Mouse (Mus musculus) lung, adult 18-20 months (tissue): ENCODE results near the gene Xpo5.

Experiments
- DNase-seq, 2 experiments: peaks; one replicate each; pipeline ENCODE4 v3.0.0; 2022; ENCODE audit warnings: mixed read lengths in 2 of 2

Gene Xpo5

DNA sequence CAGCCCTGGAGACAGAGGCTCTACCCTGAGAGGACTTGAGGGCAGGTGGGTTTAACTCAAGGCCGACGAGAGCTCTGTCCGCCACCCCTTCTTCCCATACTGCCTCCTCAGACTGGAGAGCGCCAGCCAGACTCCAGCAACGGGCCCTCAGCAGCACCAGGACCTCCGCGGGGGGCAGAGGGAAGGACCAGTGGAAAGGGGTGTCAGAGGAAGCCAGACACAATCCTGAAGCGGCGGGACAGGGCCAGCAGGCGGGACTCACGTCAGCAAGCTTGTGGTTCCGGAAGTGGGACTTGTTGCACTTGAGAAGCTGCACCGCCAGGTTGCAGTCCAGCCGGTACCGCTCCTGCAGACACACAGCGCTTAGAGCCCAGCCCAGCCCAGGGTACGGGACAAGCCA lies 57.1 kb downstream of the Xpo5 start:
- DNase-seq = no peak

DNA sequence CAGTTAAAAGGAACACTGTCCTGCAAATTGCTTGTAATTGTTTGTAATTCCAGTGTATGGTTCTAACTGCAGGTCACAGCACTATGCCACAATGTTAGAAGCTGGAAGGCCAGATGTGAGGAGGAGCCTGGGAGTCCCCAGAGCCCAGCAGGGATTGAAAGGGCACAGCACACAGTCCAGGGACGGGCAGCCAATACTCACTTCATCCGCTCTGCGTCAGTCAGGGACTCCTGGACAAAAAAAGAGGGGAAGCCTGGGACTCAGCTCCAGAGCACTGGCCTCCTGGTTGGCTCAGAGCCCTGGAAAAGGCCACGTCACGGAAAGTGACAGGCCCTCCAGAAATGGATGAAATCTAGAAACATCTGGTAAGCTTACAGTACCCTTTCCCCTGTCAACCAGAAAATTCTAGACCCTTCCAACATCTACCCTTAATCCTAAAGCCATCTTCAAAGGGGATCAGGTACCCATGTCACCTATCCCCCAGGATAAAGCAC lies 59.7 kb downstream of the Xpo5 start:
- DNase-seq = no peak

DNA sequence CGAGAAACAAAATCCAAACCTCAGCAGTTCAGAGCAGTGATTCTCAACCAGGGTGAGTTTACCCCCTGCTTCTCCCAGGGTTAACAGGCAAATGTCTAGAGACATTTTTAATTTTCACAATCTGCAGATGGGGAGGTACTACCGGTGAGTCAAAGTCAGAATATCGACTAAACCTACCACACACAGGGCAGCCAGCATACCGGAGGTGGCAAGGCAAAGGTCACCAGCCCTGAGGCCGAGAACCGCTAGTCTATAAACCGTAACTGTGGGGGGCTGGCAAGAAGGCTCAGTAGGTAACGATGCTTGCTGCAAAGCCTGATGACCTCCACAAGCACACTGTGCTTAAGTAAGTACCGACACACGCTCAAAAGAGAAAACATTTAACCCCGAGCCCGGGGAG lies 62.9 kb downstream of the Xpo5 start:
- no peak for DNase-seq

DNA sequence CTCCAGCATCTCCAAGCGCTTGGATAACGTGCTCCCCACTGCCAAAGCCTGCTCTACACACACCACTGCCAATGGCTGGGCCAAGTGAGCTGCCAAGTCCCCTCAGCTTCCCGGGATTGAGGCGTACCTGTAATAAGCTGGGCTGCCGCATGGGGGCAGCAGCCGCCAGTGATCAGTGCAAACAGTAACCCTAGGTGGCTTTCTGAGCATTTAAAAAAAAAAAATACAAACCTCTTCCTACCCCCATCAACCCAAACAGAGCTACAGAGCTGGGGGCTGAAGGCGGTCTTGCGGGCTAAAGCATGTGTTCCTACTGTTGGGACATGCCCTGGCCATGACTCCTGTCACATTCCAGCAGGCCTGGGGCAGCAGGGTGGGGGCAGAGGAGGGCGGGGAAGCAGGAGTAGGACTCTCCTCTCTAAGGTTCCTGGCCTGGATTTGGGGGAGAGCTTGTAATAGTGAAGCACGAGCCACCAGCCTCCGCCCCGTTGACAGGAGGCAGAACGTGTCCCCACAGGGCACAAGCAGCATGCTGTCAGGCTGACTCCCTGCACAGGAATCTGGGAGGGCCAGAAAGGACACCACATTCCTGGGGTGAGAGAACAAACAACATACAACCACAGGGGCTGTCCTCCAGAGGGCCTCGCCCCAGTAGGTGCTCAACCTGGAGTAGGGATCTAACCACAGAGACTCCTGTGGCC lies 63.5 kb downstream of the Xpo5 start:
- peak; percentile 77 to 85 for DNase-seq

DNA sequence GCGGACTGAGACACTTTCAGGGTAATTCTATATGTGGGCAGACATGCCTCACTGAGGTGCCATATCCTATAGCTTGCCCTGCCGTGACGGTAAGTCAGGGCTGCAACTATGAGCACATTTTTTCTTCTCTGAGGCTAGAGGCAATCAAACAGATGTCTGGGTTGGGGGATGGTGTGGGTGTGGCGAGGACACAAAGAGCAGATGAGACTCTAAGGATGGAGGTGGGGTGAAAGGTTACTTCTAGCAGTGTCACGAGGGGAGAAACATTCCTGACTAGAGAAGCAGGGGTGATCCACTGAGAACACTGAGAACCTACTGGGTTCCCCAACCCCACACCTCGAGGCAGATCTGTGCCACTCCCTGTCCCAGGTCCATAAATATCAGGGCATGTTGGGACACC lies 64.4 kb downstream of the Xpo5 start:
- no peak for DNase-seq

DNA sequence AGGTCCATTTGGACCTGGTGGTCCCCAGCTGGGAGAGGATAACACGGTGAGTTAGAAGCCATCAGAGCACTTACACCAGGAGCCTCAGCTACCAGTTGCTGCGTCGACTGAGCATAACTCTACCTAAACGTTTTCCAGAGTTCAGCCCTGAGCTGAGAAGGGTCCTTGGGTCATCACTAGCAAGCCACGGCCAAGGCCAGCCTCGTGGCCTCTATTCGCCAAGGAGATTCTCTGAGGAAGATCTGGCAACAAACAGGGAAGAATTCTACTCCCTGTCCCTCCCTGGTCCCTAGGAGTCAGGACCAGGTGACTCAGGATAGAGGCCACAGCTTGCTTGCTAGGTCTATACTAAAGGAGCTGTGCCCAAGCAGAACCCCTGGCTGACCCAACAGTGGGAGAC lies 64.9 kb downstream of the Xpo5 start:
- DNase-seq = no peak

DNA sequence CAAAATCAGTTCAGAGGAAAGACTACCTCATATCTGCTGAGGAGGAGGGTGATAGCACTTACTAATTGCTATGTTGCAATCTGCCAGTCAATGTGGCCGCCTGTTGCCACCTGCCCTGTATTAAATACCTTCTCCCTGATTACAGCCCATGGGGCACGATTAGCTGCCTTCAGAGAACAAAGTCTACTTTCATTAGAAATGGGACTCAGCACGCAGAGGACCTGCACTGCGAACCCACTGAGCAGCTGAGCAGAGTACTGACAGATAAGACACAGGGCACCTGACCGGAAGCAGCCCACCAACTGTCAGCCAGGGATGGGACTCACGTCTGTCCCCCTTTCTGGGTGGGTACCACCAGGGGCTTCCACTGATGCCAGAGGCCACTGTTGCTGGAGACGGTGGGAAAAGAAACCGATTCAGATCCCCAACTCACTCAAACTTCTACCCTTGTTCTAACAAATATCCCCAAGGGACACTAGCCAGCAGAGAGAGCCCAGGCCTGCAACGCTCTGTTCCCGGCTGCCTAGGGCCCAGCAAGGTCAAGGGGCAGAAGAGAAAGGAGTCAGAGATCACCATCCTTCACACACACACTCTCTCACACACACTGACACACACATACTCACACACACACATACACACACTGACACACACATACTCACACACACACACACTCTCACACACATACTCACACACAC lies 65.6 kb downstream of the Xpo5 start:
- no peak for DNase-seq

DNA sequence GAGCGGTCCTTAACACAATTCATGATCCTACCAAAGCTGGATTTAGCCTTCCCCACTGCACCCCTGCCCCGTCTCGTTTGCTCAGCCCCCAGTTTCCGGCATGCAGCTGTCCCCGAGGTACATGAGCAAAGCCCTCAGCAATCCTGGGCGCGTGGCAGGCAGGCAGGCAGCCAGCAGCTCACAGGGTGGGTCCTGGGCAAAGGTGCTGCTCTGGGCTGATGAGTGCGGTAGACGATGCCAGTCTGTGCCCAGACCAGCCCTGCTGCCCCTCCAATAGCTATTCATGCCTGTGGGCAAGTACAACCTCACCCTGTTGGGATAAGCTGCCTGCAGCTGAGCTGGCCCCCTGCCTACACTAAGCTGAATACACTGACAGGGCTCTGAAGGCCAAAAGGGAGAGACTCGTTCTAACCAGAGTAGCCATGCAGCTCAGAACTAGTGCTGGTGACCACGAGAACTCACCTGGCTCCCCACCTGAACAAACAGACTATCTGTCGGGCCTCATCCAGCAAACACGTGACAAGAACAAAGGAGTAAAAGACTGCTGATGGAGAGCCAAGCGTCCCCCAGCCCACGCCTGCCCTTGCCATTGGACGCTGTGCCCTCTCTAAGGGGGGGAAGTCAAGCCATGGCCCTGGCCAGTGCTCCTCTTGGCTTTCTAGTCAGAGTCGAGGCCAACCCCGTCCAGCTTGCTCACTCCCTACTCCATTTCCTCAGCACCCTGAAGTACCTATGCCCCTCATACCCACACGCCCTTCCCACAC lies 67.4 kb downstream of the Xpo5 start:
- DNase-seq = peak in 1 of 2 experiments; percentile 44

DNA sequence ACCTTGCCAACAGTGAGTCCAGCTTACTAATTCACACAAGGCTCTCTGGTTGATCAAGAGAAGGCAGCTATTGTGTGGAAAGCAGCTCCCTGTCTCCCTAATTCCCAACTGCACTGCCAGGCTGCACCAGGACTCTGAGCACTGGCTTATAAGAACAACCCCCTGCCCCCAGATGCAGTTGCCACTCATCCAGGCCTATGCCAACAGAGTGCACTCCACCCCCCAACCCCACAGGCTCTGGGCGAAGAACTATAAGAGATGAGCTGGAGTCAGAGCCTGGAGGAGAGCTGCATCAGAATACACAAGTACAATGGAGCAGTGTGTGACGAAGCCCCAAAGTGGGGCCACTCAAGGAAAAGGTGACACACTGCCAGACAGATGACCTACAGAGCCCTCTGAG lies 69.5 kb downstream of the Xpo5 start:
- no peak for DNase-seq

DNA sequence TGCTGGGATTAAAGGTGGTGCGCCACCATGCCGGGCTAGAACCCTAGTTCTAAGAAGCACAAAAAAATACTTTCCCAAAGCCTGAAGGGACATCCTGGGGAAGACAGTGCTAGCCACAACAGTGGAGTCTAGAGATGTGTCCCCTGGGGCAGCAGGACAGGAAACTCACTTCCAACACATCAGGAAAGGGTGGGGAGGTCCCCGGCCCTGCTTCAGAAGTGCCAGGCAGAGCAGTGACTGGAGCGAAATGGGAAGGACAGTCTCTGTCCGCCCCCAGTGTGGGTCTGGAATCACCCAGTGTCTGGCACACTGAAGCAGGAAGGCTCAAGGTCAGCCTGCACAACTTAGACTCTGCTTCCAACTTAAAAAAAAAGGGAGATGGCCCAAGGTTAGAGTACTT lies 70.1 kb downstream of the Xpo5 start:
- no peak for DNase-seq

DNA sequence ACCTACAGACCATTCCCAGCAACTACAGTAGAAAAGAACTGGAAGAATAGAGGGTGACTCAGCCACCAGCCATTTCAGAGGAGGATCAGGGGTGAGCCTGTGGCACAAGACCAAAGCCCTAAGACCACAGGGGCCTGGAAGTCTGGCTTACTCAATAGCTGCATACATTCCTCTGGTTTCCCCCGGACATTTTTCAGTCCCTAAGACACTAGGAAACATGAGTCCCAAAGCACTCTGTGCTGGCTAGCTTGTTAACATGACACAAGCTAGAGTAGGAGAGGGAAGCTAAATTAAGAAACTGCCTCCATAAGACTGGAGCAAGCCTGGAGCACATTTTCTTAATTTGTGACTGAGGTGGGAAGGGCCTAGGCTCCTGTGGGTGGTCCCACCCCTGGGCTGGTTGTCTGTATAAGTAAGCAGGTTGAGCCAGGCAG lies 71.2 kb downstream of the Xpo5 start:
- no peak for DNase-seq

DNA sequence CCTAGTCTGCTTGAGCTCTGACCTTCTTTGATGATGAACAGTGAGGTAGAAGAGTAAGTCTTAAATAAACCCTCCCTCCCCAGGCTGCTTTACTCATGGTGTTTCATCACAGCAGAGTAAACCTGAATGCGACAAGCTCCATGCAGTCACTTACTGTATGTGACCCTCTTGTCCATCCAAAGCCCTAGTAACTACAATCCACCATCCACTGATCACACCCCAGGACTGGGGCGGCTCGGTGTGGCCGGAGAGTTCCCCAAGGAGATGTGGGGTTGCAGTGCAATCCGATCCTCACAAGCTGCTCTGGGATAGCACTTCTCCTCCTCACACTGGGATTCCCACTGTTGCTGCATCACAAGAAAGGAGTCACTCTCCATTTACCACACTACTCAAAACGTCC lies 71.9 kb downstream of the Xpo5 start:
- no peak for DNase-seq

DNA sequence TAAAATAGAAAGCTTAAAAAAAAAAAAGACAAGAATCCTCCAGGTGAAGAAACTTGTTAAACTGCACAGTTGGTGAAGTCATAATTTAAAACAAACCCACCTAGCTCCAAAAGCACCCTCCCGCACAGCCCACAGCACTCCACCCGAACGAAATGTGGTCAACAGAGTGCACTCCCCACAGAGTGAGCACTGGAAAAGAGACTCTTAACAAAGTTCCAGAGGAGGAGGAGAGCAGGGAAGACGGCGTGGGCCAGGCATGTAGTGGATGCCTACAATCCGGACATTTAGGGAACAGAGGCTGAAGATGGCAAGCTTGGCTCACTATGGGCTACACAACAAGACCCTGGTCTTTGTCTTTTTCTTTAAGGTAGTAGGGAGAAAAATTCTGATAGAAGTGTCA lies 72.5 kb downstream of the Xpo5 start:
- DNase-seq = no peak

DNA sequence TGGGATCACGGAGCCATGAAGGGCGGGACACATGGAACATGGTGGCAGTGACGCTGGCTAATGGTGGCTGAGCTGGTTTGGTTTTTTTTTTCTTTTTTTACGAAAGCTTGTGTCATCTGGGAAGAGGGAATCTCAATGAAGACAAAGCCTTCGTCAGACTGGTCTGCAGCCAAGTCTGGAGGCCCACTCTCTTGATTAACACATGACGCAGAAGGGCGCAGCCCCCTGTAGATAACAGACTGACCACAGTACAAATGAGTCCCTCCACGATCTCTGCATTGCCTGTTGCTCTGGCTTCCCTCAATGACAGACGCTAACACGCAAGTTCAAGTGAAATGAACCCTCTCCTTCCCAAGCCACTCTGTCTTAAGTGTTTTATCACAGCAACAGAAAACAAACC lies 72.9 kb downstream of the Xpo5 start:
- no peak for DNase-seq

DNA sequence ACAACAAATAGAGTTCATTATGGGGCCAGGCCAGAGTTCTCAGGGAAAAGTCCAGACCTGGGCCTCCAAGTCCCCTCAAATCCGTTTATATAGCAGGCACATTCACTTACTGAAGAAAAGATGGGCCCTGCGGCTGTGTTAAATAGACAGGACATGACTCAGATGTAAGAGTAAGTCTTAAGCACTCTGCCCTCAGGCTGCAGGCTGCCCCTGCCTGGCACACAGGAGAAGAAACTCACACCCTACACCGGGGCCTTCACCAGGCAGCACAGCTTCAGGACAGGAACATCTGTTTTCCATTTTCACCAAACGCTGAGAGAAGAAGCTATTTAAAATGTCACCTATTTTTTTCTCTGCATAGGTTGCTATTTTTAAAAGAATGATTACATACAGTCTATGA lies 75.0 kb downstream of the Xpo5 start:
- no peak for DNase-seq

DNA sequence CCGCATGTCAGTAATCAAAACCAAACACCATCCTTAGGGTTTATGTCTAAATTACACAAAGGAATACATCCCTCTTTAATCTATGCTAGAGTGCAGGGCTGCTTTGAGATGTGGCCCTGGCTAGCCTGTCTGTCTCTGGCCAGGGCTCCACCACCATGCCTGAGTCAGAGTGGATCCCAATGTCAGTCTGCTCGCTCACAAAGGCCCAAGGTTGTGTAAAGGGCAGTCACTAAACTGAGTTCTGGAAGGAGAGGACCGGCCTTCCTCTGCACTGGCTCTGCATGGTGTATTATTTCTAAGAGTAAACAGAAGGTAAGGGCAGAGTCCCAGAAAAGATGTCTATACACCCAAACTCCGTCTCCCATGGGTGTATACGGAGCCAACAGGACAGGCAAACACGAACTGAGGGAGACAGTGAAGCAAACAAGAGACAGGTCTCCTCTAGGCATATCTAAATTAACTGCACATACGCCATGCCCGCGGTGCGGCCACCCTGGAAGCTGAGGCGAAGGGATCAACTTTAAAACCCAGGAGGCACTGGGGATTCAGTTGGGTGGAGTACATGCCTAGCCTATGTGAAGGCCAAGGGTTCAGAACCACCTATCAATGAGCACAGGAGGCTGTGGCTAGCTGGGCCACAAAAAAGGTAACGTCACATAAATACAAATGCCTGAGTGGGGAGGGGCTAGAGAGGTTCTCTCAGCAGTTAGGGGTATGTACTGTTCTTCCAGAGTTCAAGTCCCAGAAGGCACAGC lies 75.6 kb downstream of the Xpo5 start:
- DNase-seq = no peak

DNA sequence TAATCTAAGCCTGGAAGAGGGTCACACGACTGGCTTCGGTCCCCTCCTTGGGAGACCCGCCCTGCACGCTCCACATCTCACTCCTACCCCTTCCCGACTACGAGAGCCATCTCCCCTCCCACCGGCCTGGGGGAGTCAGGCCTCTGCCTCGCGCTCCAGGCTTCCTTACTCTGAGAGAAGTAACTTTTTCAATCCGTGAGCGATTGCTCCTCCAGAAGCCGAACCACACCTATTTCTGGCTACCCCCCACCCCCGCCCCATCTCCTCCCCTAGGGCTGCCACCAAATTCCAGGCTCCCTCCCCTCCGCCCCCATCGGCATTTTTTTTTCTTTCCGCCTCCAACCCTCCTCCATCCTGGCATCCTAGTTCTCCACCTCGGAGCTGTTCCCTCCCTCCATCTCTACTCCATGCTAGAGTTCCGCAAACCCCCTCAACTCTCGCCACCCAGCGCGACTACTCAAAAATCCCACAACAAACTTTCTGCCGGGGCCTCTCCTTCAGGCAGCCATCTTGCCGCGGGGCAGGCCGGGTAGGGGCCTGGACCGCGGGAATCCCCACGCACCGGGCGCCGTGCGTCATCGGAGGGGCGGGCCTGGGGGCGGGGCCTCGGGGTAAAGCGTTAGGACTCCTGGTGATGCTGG lies 80.0 kb downstream of the Xpo5 start, which contains the start of gene Tjap1:
Gene Tjap1 (minus strand): TSS at position 544 of the 641 bp plus-strand sequence.
- peak; percentile 82 to 88 for DNase-seq

DNA sequence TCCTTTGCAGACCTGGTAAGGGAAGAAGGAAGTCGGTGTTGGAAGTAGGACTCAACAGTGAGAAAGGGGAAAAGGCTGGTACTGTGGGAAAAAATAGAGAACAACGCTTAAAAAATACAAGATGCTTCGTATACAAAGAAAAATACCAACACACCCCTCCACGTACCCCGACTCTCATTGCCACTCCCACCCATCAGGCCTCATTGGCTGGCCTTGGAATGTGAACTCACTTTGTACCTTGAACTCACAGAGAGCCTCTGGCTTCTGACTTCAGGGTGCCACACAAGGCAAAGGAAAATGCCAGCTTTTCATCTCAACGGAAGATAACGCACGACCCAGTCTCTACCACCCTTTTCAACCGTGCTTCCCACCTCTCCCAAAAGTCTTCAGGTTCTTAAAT lies 80.6 kb downstream of the Xpo5 start:
- no peak for DNase-seq

DNA sequence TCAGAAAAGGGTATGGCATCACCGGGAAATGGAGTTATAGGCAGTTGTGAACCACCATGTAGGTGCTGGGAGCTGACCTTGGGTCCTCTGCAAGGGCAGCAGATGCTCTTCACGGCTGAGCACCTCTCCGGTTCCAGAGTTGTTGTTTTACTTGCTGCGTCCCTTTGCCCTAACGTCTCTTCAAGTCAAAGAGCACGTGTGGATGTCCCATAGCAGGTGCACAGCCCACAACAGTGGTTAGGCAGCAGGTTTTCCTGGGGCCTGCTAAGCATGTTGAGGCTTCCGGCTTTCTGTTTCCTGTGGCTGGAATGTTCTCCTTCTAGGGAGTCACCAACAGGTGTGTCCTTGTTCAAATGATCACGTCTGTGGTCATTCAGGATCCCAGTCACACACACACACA lies 81.3 kb downstream of the Xpo5 start:
- DNase-seq = no peak

DNA sequence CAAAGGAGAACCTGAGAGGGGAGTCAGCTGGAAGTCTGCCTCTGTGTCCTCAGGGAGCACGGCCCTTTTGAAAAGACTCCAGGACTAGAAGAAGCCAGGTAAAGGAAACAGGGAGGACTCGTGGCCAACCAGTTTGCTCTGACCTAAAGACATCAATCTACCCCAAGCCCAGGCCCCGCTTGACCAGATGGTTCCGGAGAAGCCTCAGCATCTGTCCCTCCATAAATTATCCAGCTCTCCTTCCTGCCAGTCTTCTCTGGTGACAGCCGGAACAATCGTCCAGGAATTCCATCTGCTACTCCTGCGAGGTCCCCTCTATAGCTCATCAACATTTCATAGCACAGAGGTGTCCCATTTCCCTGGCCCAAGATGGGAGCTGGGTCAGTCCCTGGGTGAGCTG lies 82.1 kb downstream of the Xpo5 start:
- no peak for DNase-seq

DNA sequence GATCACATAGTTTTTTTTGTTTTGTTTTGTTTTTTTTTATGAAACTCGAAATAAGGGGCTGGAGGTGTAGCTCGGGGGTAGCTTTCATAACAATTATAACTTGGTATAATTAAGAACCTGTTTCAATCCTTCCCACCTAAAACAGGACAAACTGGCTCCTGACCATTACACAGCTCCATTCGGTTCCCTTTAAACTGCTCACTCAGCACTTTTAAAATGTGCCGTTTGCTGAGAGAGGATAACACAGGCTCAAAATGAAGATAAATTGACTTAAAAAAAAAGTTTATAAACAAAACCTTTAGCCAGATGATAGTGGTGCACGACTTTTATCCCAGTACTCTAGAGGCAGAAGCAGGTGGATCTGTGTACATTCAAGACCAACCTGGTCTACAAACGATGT lies 82.8 kb downstream of the Xpo5 start:
- DNase-seq = no peak

DNA sequence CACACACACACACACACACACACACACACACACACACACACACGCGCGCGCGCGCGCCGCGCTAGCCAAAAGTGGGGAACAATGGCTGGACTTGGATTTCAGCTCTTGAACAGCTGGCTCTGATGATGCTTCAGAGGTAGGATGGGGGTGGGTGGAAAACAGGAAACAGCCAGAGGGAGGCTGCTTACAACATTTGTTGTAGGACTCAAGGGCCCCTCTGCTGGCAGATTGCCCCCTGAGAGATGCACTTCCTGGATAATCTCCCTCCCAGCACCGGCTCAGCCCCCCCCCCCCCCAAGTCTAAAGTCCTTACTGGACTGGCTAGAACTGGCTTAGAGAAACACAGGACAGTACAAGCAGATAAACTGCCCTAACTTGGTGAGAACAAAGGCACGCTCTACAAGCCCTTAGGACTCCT lies 85.1 kb downstream of the Xpo5 start:
- peak in 1 of 2 experiments; percentile 39 for DNase-seq
